Mouse (Mus musculus) liver, embryonic 13.5 days (tissue): ENCODE measurements around the gene Patl2. TPM values are rescaled to one million over a fixed set of nuclear protein-coding genes. Genes with fewer than 3 reads are reported as not detected.

Source experiments
- ATAC-seq: fragments of 200-750 bp; cut with Nextera tagmentation; 2 replicates; pipeline ENCODE4 v1.8.0; 2017; ENCODE audit warnings: low read depth, mild to moderate bottlenecking, moderate number of reproducible peaks, moderate library complexity
- DNase-seq: peaks from one replicate; pipeline ENCODE4 v3.0.0; 2022
- H3K27ac ChIP-seq: fragments of 300-500 bp; sonication (generic); 2 replicates; pipeline ENCODE4 v1.5.1; 2015; ENCODE audit warnings: moderate library complexity, mild to moderate bottlenecking, inconsistent platforms
- H3K27me3 ChIP-seq: fragments of 300-500 bp; sonication (generic); 2 replicates; pipeline ENCODE4 v1.6.1; 2015; ENCODE audit warnings: mild to moderate bottlenecking, inconsistent platforms
- H3K36me3 ChIP-seq: fragments of 300-500 bp; sonication (generic); 2 replicates; pipeline ENCODE4 v1.6.1; 2015; ENCODE audit warnings: mild to moderate bottlenecking, inconsistent platforms
- H3K4me1 ChIP-seq: fragments of 300-500 bp; sonication (generic); replicated peaks from 2 replicates; pipeline ENCODE4 v1.6.1; 2015; ENCODE audit warnings: inconsistent platforms
- H3K4me2 ChIP-seq: fragments of 300-500 bp; sonication (generic); 2 replicates; pipeline ENCODE4 v1.6.1; 2015; ENCODE audit warnings: inconsistent platforms, mild to moderate bottlenecking, moderate library complexity
- H3K4me3 ChIP-seq: fragments of 300-500 bp; sonication (generic); replicated peaks from 2 replicates; pipeline ENCODE4 v1.5.1; 2015; ENCODE audit warnings: mild to moderate bottlenecking, inconsistent platforms
- H3K9ac ChIP-seq: fragments of 300-500 bp; sonication (generic); 2 replicates; pipeline ENCODE4 v1.6.1; 2015; ENCODE audit warnings: mild to moderate bottlenecking, inconsistent platforms
- H3K9me3 ChIP-seq: fragments of 300-500 bp; sonication (generic); replicated peaks from 2 replicates; pipeline ENCODE4 v1.6.1; 2016; ENCODE audit warnings: inconsistent platforms
- WGBS: fragments of 180-500 bp; shearing (Covaris S2); methylation state at CpG from one replicate; pipeline ENCODE4 v1.1.7; 2015; ENCODE audit not compliant: insufficient replicate concordance; 5-methylcytosine and 5-hydroxymethylcytosine counted together
- polyA plus RNA-seq: library from polyadenylated mRNA; unstranded; fragments of >200 nt; fragmentation: Nextera tagmentation; extraction: Ambion mirVana; gene quantifications from 2 replicates; pipeline ENCODE4 v1.2.1, GENCODE M21; 2015

The Patl2 gene
- polyA plus RNA-seq, 1 experiment from 2014 or later, result 0.06 TPM

DNA sequence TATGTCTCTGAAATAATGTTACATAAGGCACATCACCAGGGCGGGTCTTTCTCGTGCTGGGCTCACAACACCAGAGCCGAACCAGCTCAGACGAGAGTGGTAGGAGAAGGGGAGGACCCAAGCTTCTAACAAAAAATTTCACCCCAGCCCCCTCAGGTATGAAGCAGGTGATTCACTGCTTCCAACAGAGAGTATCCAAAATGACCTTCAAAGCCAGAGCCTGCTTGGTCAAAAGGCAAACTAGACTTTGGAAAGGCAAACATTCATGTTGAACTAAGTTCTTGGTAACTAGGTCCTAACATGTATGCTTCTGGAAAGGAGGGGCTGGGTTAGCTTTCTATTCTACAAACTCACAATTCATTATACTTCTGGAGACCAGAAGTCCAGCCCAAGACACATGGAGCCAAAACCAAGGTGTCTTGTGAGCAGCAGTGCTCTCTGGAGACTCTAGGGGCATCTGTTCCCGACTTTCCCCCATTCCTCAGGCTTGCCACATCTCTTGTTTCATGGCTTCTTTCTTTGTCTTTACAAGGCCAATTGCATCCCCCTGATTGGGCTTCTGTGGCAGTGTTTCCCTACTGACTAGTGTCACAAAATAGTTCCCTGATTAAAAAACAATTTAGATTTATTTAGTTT, 44.5 kb downstream of the Patl2 start:
- peak; percentile 18 for ATAC-seq
- H3K4me1 ChIP-seq, result peaks cover 39% of the 10 kb centered on the region
- no peaks in the 10 kb centered on the region for H3K27me3 ChIP-seq
- H3K4me3 ChIP-seq, result no peak overlapping the region
- H3K9ac ChIP-seq, result no peak overlapping the region
- H3K4me2 ChIP-seq, result peak overlapping the region; percentile 13; the same call in 1 of the 2 replicates
- 61% methylated on average over 5 of the region's 5 CpGs for WGBS
- no peaks in the 10 kb centered on the region for H3K36me3 ChIP-seq
- DNase-seq, result no peak
- peak overlapping the region; percentile 67 for H3K27ac ChIP-seq
- H3K9me3 ChIP-seq, result no peaks in the 10 kb centered on the region

DNA sequence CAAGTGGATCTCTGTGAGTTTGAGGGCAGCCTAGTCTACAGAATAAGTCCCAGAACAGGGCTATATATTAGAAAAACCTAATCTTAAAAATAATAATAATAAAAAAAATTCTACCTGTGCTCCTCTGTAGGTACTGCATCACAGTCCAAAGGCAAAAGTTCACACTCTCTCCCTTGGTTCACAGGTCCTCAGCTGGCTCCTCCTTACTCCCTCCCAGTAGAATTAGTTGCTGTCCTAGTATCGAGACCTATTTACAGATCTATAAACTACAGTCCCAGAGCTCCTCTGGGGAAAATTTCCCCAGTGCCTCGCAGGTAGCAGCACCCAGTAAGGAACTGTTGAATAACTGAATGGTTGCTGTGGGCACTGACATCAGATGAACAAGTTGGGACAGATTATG, 45.2 kb downstream of the Patl2 start:
- 51% methylated on average over 2 of the region's 2 CpGs for WGBS
- DNase-seq, result no peak
- H3K36me3 ChIP-seq, result no peaks in the 10 kb centered on the region
- H3K4me1 ChIP-seq, result peaks cover 38% of the 10 kb centered on the region
- peak overlapping the region; percentile 67 for H3K27ac ChIP-seq
- no peak overlapping the region for H3K4me3 ChIP-seq
- ATAC-seq, result no peak
- H3K9me3 ChIP-seq, result no peaks in the 10 kb centered on the region
- peak overlapping the region; percentile 13; the same call in 1 of the 2 replicates for H3K4me2 ChIP-seq
- no peak overlapping the region for H3K9ac ChIP-seq
- H3K27me3 ChIP-seq, result no peaks in the 10 kb centered on the region

DNA sequence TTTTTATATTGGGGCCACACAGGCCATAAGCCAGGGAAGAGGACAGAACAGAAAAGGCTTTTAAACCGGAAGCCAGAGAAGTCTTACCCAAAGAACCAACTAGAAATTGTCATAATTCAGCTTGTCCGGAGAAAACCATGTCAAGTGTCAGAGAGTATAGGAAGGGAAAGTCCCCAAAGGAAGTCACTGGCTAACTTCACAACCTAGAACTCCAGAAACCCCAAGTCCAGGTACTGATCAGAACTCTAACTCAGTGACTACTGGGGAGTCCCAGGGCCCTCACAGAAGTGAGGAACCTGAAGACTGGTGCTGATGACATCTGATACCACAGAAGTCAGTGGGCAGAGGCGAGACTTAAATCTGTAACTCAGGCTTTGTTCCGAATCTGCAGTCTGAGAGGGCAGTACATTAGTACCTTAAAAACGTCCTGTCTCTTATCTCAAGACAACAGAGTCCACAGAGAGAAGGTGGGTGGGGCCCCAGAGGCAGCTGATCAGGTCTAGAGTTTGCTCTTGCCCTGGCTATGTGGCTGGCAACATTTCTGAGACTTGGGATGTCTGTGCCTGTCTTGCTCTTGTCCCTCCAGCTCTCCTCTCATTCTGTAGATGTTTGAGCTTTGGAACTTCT, 48.0 kb downstream of the Patl2 start:
- H3K4me2 ChIP-seq, result peak overlapping the region; percentile 50
- H3K4me3 ChIP-seq, result no peak overlapping the region
- H3K4me1 ChIP-seq, result peaks cover 36% of the 10 kb centered on the region
- H3K27ac ChIP-seq, result peak overlapping the region; percentile 73
- 22% methylated on average over 5 of the region's 5 CpGs for WGBS
- H3K9ac ChIP-seq, result peak overlapping the region; percentile 52
- no peaks in the 10 kb centered on the region for H3K27me3 ChIP-seq
- no peaks in the 10 kb centered on the region for H3K9me3 ChIP-seq
- no peaks in the 10 kb centered on the region for H3K36me3 ChIP-seq
- ATAC-seq (peak; percentile 97), DNase-seq (peak; percentile 83)

DNA sequence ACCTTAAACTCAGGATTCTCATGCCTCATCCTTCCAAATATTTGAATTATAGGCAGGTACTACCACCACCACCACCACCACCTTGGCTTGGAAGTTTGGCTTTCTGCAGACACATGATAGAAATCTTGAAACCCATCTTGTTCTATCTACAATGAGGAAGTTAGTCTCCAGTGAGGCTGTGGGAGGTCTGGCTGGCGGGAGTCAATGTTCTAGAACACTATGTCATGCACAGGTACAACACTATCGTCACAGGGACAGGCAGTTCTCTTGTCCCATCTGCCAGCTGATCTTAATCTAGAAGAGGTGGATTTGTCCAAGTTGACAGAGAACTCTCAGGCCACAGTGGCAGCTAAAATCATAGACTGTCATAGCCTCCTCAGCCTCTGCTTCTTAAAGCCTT, 53.4 kb downstream of the Patl2 start:
- H3K9ac ChIP-seq, result no peak overlapping the region
- H3K4me2 ChIP-seq, result no peak overlapping the region
- H3K4me3 ChIP-seq, result no peak overlapping the region
- H3K27ac ChIP-seq, result no peak overlapping the region
- peaks cover 21% of the 10 kb centered on the region for H3K4me1 ChIP-seq
- no peak for ATAC-seq
- H3K9me3 ChIP-seq, result no peaks in the 10 kb centered on the region
- H3K27me3 ChIP-seq, result peaks cover 6% of the 10 kb centered on the region; the same call in 1 of the 2 replicates
- 48% methylated on average over 2 of the region's 2 CpGs for WGBS
- DNase-seq, result no peak
- no peaks in the 10 kb centered on the region for H3K36me3 ChIP-seq

DNA sequence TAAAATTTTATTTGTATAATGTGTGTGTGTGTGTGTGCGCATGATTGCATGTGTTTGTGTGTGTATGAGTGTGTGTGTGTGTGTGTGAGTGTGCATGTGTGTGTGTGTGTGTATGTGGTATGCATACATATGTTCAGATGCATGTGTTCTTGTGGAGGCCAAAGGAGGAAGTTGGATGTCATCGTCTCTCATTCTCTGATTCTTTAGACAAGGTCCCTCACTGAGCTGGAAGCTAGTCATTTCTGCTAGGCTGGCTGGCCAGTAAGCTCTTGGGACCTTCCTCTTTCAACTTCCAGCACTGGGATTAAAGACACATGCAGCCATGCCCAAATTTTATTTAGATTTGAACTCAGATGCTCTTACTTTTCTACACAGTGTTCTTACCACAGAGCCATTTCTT, 53.9 kb downstream of the Patl2 start:
- no peak overlapping the region for H3K4me3 ChIP-seq
- H3K4me1 ChIP-seq, result peaks cover 18% of the 10 kb centered on the region
- DNase-seq (no peak), ATAC-seq (no peak)
- no peak overlapping the region for H3K4me2 ChIP-seq
- H3K27ac ChIP-seq, result no peak overlapping the region
- peaks cover 6% of the 10 kb centered on the region; the same call in 1 of the 2 replicates for H3K27me3 ChIP-seq
- no peaks in the 10 kb centered on the region for H3K36me3 ChIP-seq
- H3K9ac ChIP-seq, result no peak overlapping the region
- no peaks in the 10 kb centered on the region for H3K9me3 ChIP-seq
- 59% methylated on average over 2 of the region's 2 CpGs for WGBS

DNA sequence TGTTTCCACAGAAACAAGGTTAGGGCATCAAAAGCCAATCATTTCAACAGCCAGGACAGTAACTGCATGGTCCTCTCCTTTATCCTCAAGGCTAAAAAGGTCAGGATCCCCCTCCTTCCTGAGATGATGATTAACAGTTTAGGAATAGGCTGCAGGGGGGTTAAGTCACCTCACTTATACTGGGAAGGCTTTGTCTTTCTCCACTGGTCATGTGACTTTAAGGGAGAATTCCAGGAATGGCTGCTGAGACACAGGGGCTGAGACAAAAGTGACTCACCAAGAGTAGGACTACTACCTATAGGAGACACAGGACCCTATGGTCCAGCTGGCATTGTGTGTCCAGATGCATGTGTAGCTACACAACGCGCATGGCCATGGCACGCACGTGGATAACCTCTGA, 58.4 kb downstream of the Patl2 start:
- no peak overlapping the region for H3K27ac ChIP-seq
- no peak overlapping the region for H3K9ac ChIP-seq
- WGBS, result 86% methylated on average over 4 of the region's 4 CpGs
- DNase-seq, result no peak
- H3K4me3 ChIP-seq, result no peak overlapping the region
- peaks cover 28% of the 10 kb centered on the region for H3K4me1 ChIP-seq
- no peaks in the 10 kb centered on the region for H3K9me3 ChIP-seq
- H3K4me2 ChIP-seq, result no peak overlapping the region
- no peaks in the 10 kb centered on the region for H3K36me3 ChIP-seq
- H3K27me3 ChIP-seq, result peaks cover 6% of the 10 kb centered on the region; the same call in 1 of the 2 replicates
- no peak for ATAC-seq

DNA sequence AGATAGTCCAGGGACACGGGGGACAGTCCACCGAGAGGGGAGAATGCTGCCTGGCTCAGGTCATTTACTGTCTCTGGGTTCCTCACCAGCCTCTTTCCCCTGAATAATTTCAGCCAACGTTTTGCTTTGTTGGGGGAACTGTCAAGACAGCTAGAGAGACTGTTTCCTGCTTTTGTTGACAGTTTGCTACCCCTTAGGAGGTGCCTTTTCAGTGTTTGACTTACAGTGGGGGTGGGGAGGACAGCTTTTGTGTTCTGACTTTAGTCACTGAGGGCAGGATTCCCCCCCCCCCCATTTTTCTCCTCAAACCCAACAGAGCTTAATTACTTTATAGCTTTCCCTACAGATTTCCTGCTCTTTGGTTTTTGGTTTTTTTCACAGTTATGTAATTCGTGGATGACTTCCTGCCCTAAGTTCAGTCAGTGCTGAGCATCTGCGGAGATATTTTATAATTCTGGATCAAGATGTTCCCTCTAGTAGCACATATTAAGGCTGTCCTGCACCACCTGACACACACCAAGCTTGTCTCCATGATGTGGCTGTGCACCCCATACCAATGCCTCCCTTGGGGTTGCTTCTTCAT, 59.1 kb downstream of the Patl2 start:
- Histone ChIP-seq H3K36me3 (no peaks in the 10 kb centered on the region), H3K9ac (no peak overlapping the region), H3K4me2 (no peak overlapping the region), H3K27ac (no peak overlapping the region), H3K4me3 (no peak overlapping the region), H3K9me3 (no peaks in the 10 kb centered on the region), H3K27me3 (peaks cover 6% of the 10 kb centered on the region; the same call in 1 of the 2 replicates), H3K4me1 (peaks cover 28% of the 10 kb centered on the region)
- ATAC-seq (no peak), DNase-seq (no peak)
- 18% methylated on average over 5 of the region's 5 CpGs for WGBS

DNA sequence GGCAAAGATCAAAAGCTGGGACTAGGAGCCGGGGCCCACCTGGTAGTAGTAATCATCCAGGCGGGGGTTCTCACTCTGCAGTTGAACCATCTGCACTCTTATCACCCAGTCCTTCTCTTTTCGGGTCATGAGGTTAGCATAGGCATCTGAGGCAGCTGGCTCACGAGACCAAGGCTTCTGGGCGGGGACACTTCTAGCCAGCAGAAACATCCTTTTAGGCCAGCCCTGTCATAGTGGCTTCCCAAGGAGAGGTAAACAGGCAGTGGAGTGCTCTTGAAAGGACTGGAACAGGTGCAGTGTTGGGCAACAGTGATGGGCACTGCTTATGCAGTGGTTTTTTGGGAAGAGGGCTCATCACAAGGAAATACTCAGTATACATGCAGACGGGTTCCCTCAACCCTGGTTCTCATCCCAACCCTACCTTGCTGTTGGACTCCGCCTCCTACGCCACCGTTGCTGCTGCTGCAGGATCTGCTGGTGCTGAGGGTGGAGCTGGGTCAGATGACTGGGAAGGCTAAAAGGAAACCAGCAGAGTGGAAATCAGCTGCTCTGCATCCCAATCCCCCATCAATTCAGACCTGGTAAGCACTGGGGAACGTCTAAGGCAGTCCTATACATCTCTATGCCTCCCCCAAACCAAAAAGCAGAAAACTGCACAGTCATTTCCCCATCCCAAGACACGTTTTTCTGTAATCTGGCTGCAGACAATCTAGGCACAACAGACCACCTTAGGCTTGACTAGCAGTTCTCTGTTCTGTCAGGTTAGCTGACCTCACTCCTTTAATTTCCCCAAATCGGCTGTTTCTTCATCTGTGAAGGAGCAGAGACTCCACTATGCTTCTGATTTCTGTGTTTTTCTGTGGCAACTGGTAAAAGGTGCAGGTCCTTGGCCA, 60.1 kb downstream of the Patl2 start:
- DNase-seq (no peak), ATAC-seq (peak; percentile 62)
- no peak overlapping the region for H3K9ac ChIP-seq
- 18% methylated on average over 12 of the region's 12 CpGs for WGBS
- H3K36me3 ChIP-seq, result no peaks in the 10 kb centered on the region
- H3K4me1 ChIP-seq, result peaks cover 31% of the 10 kb centered on the region
- H3K9me3 ChIP-seq, result no peaks in the 10 kb centered on the region
- H3K4me2 ChIP-seq, result 0 out of 2 replicates have a peak overlapping the region, but pooled peaks have one; percentile 6
- H3K27ac ChIP-seq, result peak overlapping the region; percentile 39
- no peak overlapping the region for H3K4me3 ChIP-seq
- H3K27me3 ChIP-seq, result peaks cover 6% of the 10 kb centered on the region; the same call in 1 of the 2 replicates

DNA sequence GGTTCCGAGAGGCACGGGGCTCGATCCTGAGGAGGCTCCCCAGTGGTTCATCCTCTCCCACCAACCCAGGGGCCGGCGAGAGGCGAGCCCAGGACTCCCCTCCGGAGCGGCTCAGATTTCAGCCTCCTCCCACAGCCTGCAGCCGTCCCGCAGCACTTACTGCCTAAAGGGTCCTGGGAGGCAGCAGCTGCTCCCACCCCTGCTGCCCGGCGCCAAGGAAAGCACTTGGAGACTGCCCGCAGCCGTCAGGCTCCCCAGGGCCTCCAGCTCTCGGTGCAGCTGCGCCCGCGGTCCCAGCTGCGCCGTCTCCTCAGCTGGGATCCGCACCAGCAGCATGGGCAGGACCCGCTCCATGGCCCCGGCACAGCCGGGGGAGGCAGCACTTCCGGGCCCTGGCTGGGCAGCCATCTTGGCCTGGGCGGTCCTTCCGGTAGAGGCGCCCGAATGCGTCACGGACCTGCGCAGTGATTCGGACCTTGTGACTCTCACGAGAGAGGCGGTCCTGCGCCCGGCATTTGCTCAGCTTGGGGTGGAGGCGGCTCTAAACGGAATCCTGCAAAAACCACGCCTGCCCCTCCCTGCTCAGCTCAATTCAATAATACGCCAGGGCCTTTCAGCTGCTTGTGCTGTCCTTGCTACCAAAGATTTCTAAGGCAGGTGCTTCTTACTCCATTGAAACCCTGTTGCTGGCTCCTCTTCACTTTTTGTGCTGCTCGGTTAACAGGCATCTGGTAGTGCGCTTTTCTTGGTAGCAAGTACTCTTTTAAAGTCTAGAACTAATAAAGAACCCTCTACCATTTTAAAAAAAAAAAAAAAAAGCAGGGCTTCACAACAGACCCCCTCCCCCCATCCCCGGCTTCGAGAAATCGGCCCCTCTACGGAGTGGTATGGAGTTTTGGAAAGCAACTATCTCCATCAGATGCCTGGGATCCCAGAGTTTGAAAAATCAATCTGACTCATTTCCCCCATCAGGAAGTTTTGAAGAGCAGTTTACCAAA, 67.7 kb downstream of the Patl2 start, which contains the start of gene Spg11:
Gene Spg11, minus strand, starts transcription at position 426 of the 998 bp plus-strand sequence.
- DNase-seq, result peak; percentile 96
- peak within 1 kb of the TSS; percentile 78 for H3K4me2 ChIP-seq
- peaks cover 11% of the 10 kb centered on the region for H3K36me3 ChIP-seq
- peak within 1 kb of the TSS; percentile 94 for H3K9ac ChIP-seq
- no peaks in the 10 kb centered on the region for H3K27me3 ChIP-seq
- WGBS, result 2% methylated on average over 47 of the region's 47 CpGs
- H3K9me3 ChIP-seq, result no peaks in the 10 kb centered on the region
- peak within 1 kb of the TSS; percentile 87 for H3K27ac ChIP-seq
- H3K4me1 ChIP-seq, result peaks cover 24% of the 10 kb centered on the region
- H3K4me3 ChIP-seq, result peak within 1 kb of the TSS; percentile 92
- ATAC-seq, result peak; percentile 99

DNA sequence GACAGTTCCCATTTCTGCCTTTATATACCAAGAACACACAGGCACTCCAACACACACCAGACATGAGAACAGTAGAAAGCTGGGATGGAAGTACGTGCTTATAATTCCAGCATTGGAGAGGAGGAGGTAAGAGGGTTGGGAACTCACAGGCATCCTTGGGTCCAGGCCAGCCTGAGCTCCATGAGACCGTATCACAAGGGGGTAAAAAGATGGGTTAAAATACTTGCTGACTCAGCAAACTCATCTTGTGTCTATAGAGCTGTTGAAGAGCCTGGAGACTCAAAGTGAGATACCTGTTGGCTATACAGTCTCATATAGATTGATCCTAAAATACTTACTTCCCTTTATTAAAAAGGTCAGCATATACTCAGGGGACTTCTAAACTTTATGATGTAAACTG, 69.1 kb downstream of the Patl2 start:
- Histone ChIP-seq H3K4me2 (peak overlapping the region; percentile 78), H3K36me3 (peaks cover 14% of the 10 kb centered on the region), H3K27me3 (no peaks in the 10 kb centered on the region), H3K9ac (no peak overlapping the region; the same call in 1 of the 2 replicates), H3K4me1 (peaks cover 24% of the 10 kb centered on the region), H3K4me3 (no peak overlapping the region), H3K27ac (no peak overlapping the region), H3K9me3 (no peaks in the 10 kb centered on the region)
- ATAC-seq (no peak), DNase-seq (no peak)
- 82% methylated on average over 2 of the region's 2 CpGs for WGBS
